Comparison of ENCODE assay signal across 8 mouse cellular contexts in genomic region chr11:120658876-120659410, GRCm38 (mm10). TPM values are rescaled to one million over a fixed set of nuclear protein-coding genes. Genes with fewer than 3 reads are reported as not detected.
A peak's percentile ranks its signal among the peaks of the same experiment; 100 is the strongest.
DNase-seq lines count a peak whose midpoint lies in the region; ATAC-seq and TF ChIP-seq lines count a peak whose summit lies in the region.

No protein-coding gene starts in this region.

- no peak for ATAC-seq in hindbrain, embryonic 11.5 days (ENCODE audit: low FRiP score)
- no peak for ATAC-seq in hindbrain, embryonic 13.5 days (ENCODE audit: low FRiP score)
- no peak for ATAC-seq in intestine, embryonic 16.5 days

- H3K27me3 ChIP-seq in hindbrain, embryonic 11.5 days (ENCODE audit: control insufficient read depth, insufficient read depth, low read length), result peaks cover 68% of the 10 kb centered on the region
- H3K27me3 ChIP-seq in hindbrain, embryonic 13.5 days, result peaks cover 94% of the 10 kb centered on the region
- peaks cover 73% of the 10 kb centered on the region for H3K27me3 ChIP-seq in intestine, embryonic 16.5 days (replicated peaks; ENCODE audit: control insufficient read depth, insufficient read depth, low read length)
- peaks cover 68% of the 10 kb centered on the region for H3K27me3 ChIP-seq in myocyte (ENCODE audit: control insufficient read depth, insufficient read depth, insufficient read length)
- H3K27me3 ChIP-seq in splenic B cell, adult 2 months (ENCODE audit: control insufficient read depth, insufficient read depth, low read length, poor library complexity, severe bottlenecking), result no peaks in the 10 kb centered on the region; the same call in 1 of the 2 replicates

- H3K79me2 ChIP-seq in myocyte (ENCODE audit: control insufficient read depth, insufficient read depth), result no peaks in the 10 kb centered on the region

- H3K9me3 ChIP-seq in hindbrain, embryonic 11.5 days (ENCODE audit: control insufficient read depth, low read length), result no peaks in the 10 kb centered on the region
- H3K9me3 ChIP-seq in hindbrain, embryonic 13.5 days, result no peaks in the 10 kb centered on the region
- no peaks in the 10 kb centered on the region for H3K9me3 ChIP-seq in intestine, embryonic 16.5 days (ENCODE audit: control insufficient read depth, low read length)

- no peak for TF ChIP-seq POLR2A in myocyte (IDR thresholded peaks at IDR 0.05; ENCODE audit: insufficient read length, low read depth)

- H3K9ac ChIP-seq in hindbrain, embryonic 11.5 days (ENCODE audit: low read depth, low read length), result no peak overlapping the region
- H3K9ac ChIP-seq in hindbrain, embryonic 13.5 days, result no peak overlapping the region
- no peak overlapping the region for H3K9ac ChIP-seq in intestine, embryonic 16.5 days (ENCODE audit: low read depth, low read length)

- peaks cover 17% of the 10 kb centered on the region for H3K4me1 ChIP-seq in hindbrain, embryonic 11.5 days (replicated peaks; ENCODE audit: control insufficient read depth, insufficient read depth, low read length)
- peaks cover 21% of the 10 kb centered on the region for H3K4me1 ChIP-seq in hindbrain, embryonic 13.5 days (replicated peaks)
- peaks cover 23% of the 10 kb centered on the region for H3K4me1 ChIP-seq in intestine, embryonic 16.5 days (ENCODE audit: control insufficient read depth, insufficient read depth, low read length)

- peak; percentile 84 for DNase-seq in hindbrain, embryonic 11.5 days (ENCODE audit: low spot score)
- peak; percentile 60 for DNase-seq in cerebellum, adult 8-10 months
- peak; percentile 84 for DNase-seq in gastrocnemius, postnatal 10 days
- peak; percentile 77 for DNase-seq in left cerebral cortex, postnatal 4 days
- DNase-seq in splenic B cell, adult 2 months (ENCODE audit: low read depth, low spot score), result peak; percentile 81

- H3K27ac ChIP-seq in hindbrain, embryonic 11.5 days (ENCODE audit: low read depth, low read length), result no peak overlapping the region
- H3K27ac ChIP-seq in hindbrain, embryonic 13.5 days, result no peak overlapping the region
- no peak overlapping the region for H3K27ac ChIP-seq in intestine, embryonic 16.5 days (ENCODE audit: low read length)

- 5% methylated on average over 24 of the region's 24 CpGs for WGBS in hindbrain, embryonic 11.5 days
- 4% methylated on average over 24 of the region's 24 CpGs for WGBS in hindbrain, embryonic 13.5 days
- 2% methylated on average over 24 of the region's 24 CpGs for WGBS in intestine, embryonic 16.5 days

- H3K4me2 ChIP-seq in hindbrain, embryonic 11.5 days (replicated peaks; ENCODE audit: low read depth, low read length), result no peak overlapping the region
- no peak overlapping the region for H3K4me2 ChIP-seq in hindbrain, embryonic 13.5 days
- H3K4me2 ChIP-seq in intestine, embryonic 16.5 days (ENCODE audit: low read depth, low read length), result 0 out of 2 replicates have a peak overlapping the region, but pooled peaks have one; percentile 33
- peak overlapping the region; percentile 4 for H3K4me2 ChIP-seq in myocyte (ENCODE audit: low read depth)

- H3K4me3 ChIP-seq in hindbrain, embryonic 11.5 days (ENCODE audit: low read depth, low read length), result no peak overlapping the region
- H3K4me3 ChIP-seq in hindbrain, embryonic 13.5 days, result no peak overlapping the region
- H3K4me3 ChIP-seq in intestine, embryonic 16.5 days (ENCODE audit: low read length), result no peak overlapping the region
- H3K4me3 ChIP-seq in myocyte, result no peak overlapping the region

- intact Hi-C loops in left cerebral cortex, postnatal 4 days (cut with DNase I), result no loop called here

- no peak overlapping the region for H3ac ChIP-seq in myocyte (ENCODE audit: control insufficient read depth, insufficient read length)

- no peaks in the 10 kb centered on the region for H3K36me3 ChIP-seq in hindbrain, embryonic 11.5 days (ENCODE audit: control insufficient read depth, insufficient read depth, low read length)
- no peaks in the 10 kb centered on the region for H3K36me3 ChIP-seq in hindbrain, embryonic 13.5 days
- H3K36me3 ChIP-seq in intestine, embryonic 16.5 days (ENCODE audit: control insufficient read depth, insufficient read depth, low read length), result no peaks in the 10 kb centered on the region
- H3K36me3 ChIP-seq in myocyte (ENCODE audit: control insufficient read depth, insufficient read depth), result no peaks in the 10 kb centered on the region
- no peaks in the 10 kb centered on the region for H3K36me3 ChIP-seq in splenic B cell, adult 2 months (ENCODE audit: control insufficient read depth, insufficient read depth, low read length, poor library complexity, severe bottlenecking)

TF ChIP-seq in myocyte, 11 proteins besides CTCF, POLR2A, EP300 and RAD21:
- TF ChIP-seq REST (IDR thresholded peaks at IDR 0.05; ENCODE audit: insufficient read depth, insufficient read length) (no peak), CEBPB (IDR thresholded peaks at IDR 0.05; ENCODE audit: insufficient read depth, poor library complexity, severe bottlenecking) (no peak), TCF12 (IDR thresholded peaks at IDR 0.05; ENCODE audit: insufficient read depth, poor library complexity, severe bottlenecking) (no peak), USF1 (IDR thresholded peaks at IDR 0.05; ENCODE audit: low read depth) (no peak), TCF3 (IDR thresholded peaks at IDR 0.05; ENCODE audit: insufficient read length, low read depth) (no peak), E2F4 (IDR thresholded peaks at IDR 0.05; ENCODE audit: insufficient read depth) (no peak), POLR2AphosphoS2 (IDR thresholded peaks at IDR 0.05; ENCODE audit: insufficient read length, low read depth) (no peak), MYOG (IDR thresholded peaks at IDR 0.05; ENCODE audit: control insufficient read depth in 1 of 3, insufficient read depth in 1 of 3, insufficient read length in 2 of 3, low read depth in 2 of 3) (peak; percentile 36 to 87 (median 71)), MAX (IDR thresholded peaks at IDR 0.05; ENCODE audit: low read depth) (no peak), SRF (IDR thresholded peaks at IDR 0.05; ENCODE audit: control insufficient read depth, insufficient read length, low read depth) (no peak), MYOD1 (IDR thresholded peaks at IDR 0.05; ENCODE audit: control insufficient read depth in 1 of 3, insufficient read length in 2 of 3, low read depth in 2 of 3) (peak in 2 of 3 experiments; percentile 78 to 86)

RNA-seq across cellular contexts. Expression of gene Notum, which starts 2.0 kb away (rescaled TPM):
- 1.7 and 2.1 TPM in 2 replicates for polyA plus RNA-seq in hindbrain, embryonic 11.5 days (2014; fragmentation: Nextera tagmentation; extraction: Ambion mirVana)
- polyA plus RNA-seq in hindbrain, embryonic 13.5 days (2015; fragmentation: Nextera tagmentation; extraction: Ambion mirVana), result 0.91 and 0.98 TPM in 2 replicates
- total RNA-seq in gastrocnemius, postnatal 10 days (2021), result 1 to 10 TPM in 1 of 2 experiments, not detected in 1; 1.2 TPM
- polyA plus RNA-seq in intestine, embryonic 16.5 days (2015; fragmentation: Nextera tagmentation; extraction: Ambion mirVana), result 0.54 and 1.0 TPM in 2 replicates
- total RNA-seq in left cerebral cortex, postnatal 4 days (2021), result 1 to 10 TPM; 4.7 to 7.8 TPM
- polyA plus RNA-seq in myocyte (2012; fragmentation: generic; extraction: Trizol), result 0.19 TPM

RNA-seq across cellular contexts. Expression of gene Myadml2, which starts 11.0 kb away (rescaled TPM):
- 0.19 and 0.49 TPM in 2 replicates for polyA plus RNA-seq in hindbrain, embryonic 11.5 days (2014; fragmentation: Nextera tagmentation; extraction: Ambion mirVana)
- polyA plus RNA-seq in hindbrain, embryonic 13.5 days (2015; fragmentation: Nextera tagmentation; extraction: Ambion mirVana), result 0.36 and 0.77 TPM in 2 replicates
- total RNA-seq in gastrocnemius, postnatal 10 days (2021), result 10 to 100 TPM; 89.2 to 92.0 TPM
- 0.26 TPM in 1 of 2 replicates, not detected in the other for polyA plus RNA-seq in intestine, embryonic 16.5 days (2015; fragmentation: Nextera tagmentation; extraction: Ambion mirVana)
- 1 to 10 TPM; 1.0 to 2.9 TPM for total RNA-seq in left cerebral cortex, postnatal 4 days (2021)
- 4.6 TPM for polyA plus RNA-seq in myocyte (2012; fragmentation: generic; extraction: Trizol)

RNA-seq across cellular contexts. Expression of gene Aspscr1, which starts 13.8 kb away (rescaled TPM):
- polyA plus RNA-seq in hindbrain, embryonic 11.5 days (2014; fragmentation: Nextera tagmentation; extraction: Ambion mirVana), result 117 and 122 TPM in 2 replicates
- 152 and 161 TPM in 2 replicates for polyA plus RNA-seq in hindbrain, embryonic 13.5 days (2015; fragmentation: Nextera tagmentation; extraction: Ambion mirVana)
- total RNA-seq in gastrocnemius, postnatal 10 days (2021), result 10 to 100 TPM; 34.8 to 39.8 TPM
- 108 and 111 TPM in 2 replicates for polyA plus RNA-seq in intestine, embryonic 16.5 days (2015; fragmentation: Nextera tagmentation; extraction: Ambion mirVana)
- 10 to 100 TPM; 79.1 TPM for total RNA-seq in left cerebral cortex, postnatal 4 days (2021)
- 65.9 TPM for polyA plus RNA-seq in myocyte (2012; fragmentation: generic; extraction: Trizol)

RNA-seq across cellular contexts. Expression of gene Pycr1, which starts 15.4 kb away (rescaled TPM):
- 28.2 and 30.2 TPM in 2 replicates for polyA plus RNA-seq in hindbrain, embryonic 11.5 days (2014; fragmentation: Nextera tagmentation; extraction: Ambion mirVana)
- polyA plus RNA-seq in hindbrain, embryonic 13.5 days (2015; fragmentation: Nextera tagmentation; extraction: Ambion mirVana), result 22.9 and 23.3 TPM in 2 replicates
- total RNA-seq in gastrocnemius, postnatal 10 days (2021), result 10 to 100 TPM; 15.1 to 18.1 TPM
- 24.8 and 26.6 TPM in 2 replicates for polyA plus RNA-seq in intestine, embryonic 16.5 days (2015; fragmentation: Nextera tagmentation; extraction: Ambion mirVana)
- 1 to 10 TPM; 6.1 to 8.3 TPM for total RNA-seq in left cerebral cortex, postnatal 4 days (2021)
- 56.9 TPM for polyA plus RNA-seq in myocyte (2012; fragmentation: generic; extraction: Trizol)

RNA-seq across cellular contexts. Expression of gene Mafg, which starts 25.5 kb away (rescaled TPM):
- 21.8 and 23.5 TPM in 2 replicates for polyA plus RNA-seq in hindbrain, embryonic 11.5 days (2014; fragmentation: Nextera tagmentation; extraction: Ambion mirVana)
- polyA plus RNA-seq in hindbrain, embryonic 13.5 days (2015; fragmentation: Nextera tagmentation; extraction: Ambion mirVana), result 27.5 and 30.8 TPM in 2 replicates
- 10 to 100 TPM; 27.6 to 39.6 TPM for total RNA-seq in gastrocnemius, postnatal 10 days (2021)
- 16.3 and 16.9 TPM in 2 replicates for polyA plus RNA-seq in intestine, embryonic 16.5 days (2015; fragmentation: Nextera tagmentation; extraction: Ambion mirVana)
- 10 to 100 TPM; 83.3 to 85.8 TPM for total RNA-seq in left cerebral cortex, postnatal 4 days (2021)
- polyA plus RNA-seq in myocyte (2012; fragmentation: generic; extraction: Trizol), result 43.1 TPM

Comparison
In these comparisons a context has a peak if more than half of its experiments do, and no peak if none do; other contexts are left out.
1. H3K4me2 ChIP-seq: peak in intestine, embryonic 16.5 days (single experiment) and myocyte (single experiment); none in hindbrain, embryonic 11.5 days (single experiment) and hindbrain, embryonic 13.5 days (single experiment).
2. Peak in every context shown above with its lines, with median percentiles within 50 percentile points of each other: DNase-seq.